Mouse (Mus musculus) frontal cortex, postnatal 14 days (tissue): ENCODE data around the gene Slc25a45.

Source experiments
- DNase-seq, 2 experiments: peaks; one replicate each; pipeline ENCODE4 v3.0.0; 2022; ENCODE audit warnings: low spot score in 2 of 2

Slc25a45 gene

DNA sequence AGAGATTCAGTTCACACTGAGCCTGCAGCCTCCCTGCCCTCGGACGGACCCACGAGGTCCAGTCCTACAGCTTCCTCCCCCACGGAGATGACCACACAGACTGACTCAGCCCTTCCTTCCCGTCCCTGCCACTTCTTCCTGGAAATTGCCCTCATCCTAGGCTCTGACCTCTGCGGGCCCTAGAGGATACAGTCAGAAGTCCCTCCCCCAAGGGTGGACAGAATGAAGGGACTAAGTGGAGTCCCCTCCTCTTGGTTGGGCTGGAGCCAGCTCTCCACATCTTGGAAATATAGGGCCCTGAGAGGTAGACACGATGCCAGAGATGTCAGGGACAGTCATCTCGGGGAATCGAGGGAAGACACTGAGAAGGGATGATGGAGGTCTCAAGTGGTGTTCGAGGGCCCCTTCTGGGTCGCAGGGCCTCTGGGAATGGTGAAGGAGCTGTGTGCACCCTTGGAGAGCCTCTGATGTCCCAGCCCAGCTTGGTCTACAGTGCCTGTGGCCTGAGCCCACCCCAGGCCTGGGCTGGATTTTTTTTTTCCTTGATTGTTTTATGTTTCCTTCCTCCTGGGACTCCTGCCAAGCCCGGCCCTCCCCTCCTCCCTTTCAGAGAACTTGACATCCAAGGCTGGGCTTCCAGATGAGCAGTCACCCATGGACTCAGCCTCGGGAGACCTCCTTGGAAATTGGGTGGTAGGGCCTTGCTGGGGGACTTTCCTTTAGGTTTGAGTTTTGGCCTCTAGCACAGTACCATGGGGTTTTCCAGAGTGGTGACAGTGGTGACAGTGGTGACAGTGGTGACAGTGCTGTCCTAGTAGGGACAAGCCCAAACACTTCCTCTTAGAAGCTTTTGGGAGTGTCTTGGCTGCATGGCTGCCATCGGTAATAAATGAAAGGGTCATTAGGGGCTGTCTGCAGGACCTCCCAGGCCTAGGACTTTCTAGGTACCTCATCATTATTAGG, 52.3 kb downstream of the Slc25a45 start:
- DNase-seq = no peak

DNA sequence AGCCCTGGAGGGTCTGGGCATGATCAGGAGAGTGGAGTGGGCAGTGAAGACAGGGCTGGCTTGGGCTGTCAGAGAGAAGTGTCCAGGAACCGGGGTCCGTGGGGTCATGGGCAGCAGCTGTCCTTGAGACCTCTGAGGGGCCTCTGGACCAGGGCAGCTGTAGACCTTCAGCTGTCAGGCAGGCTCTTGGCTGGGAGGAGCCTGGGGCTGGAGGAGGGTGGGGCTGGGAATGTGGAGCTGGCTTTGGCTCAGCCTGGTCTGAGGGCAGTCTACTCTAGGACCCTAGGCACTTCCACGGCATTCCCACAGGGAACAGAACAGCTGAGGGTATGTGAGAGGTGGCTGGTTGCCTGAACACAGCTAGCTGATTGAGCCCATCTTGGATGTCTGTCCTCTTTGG, 57.7 kb downstream of the Slc25a45 start:
- no peak for DNase-seq
